Mouse (Mus musculus) embryonic facial prominence, embryonic 10.5 days (tissue): ENCODE measurements at regions not wholly inside any gene's neighbourhood (a gene's known extent, or its start where the extent isn't known, plus 50 kb on each side); places are given as distances from the start of the nearest gene placed in this dataset. TPM values are rescaled to one million over a fixed set of nuclear protein-coding genes. Genes with fewer than 3 reads are reported as not detected.

ENCODE experiments used
- microRNA-seq: library from miRNA; unstranded; fragments of <30 nt; microRNA quantifications from one replicate; pipeline ENCODE4, GENCODE M21; 2017

Small RNA genes lying in the stretch of these regions (microRNA-seq; reads per million reads assigned to microRNA genes)
- gene Gm22132 = not detected
